Mouse (Mus musculus) layer of hippocampus, adult 18-20 months (tissue): ENCODE results near the gene Nhlh1. TPM values are rescaled to one million over a fixed set of nuclear protein-coding genes. Genes with fewer than 3 reads are reported as not detected.

ENCODE experiments used
- DNase-seq, 2 experiments: peaks; one replicate each; pipeline ENCODE4 v3.0.0; 2022; ENCODE audit warnings: low spot score in 2 of 2
- total RNA-seq, 2 experiments: library from RNA; stranded (reverse); gene quantifications; 2 replicates each; pipeline ENCODE4 v1.2.3; 2021

Gene Nhlh1
- total RNA-seq, 2 experiments from 2014 or later: 0.68 to 1.1 TPM

GRCm38 (mm10) chr1:172017517-172018070, 39.8 kb downstream of the Nhlh1 start:
- no peak for DNase-seq

GRCm38 (mm10) chr1:172016660-172017516, 40.5 kb downstream of the Nhlh1 start:
- DNase-seq: no peak

- DNase-seq: no peak
Observed at GRCm38 (mm10) chr1:172016031-172016430, 41.3 kb downstream of the Nhlh1 start.

- no peak for DNase-seq
Observed at GRCm38 (mm10) chr1:172015312-172015939, 41.9 kb downstream of the Nhlh1 start.

- DNase-seq: no peak
Observed at GRCm38 (mm10) chr1:172014771-172015170, 42.6 kb downstream of the Nhlh1 start.

GRCm38 (mm10) chr1:172012030-172012429, 45.3 kb downstream of the Nhlh1 start:
- peak; percentile 45 to 82 for DNase-seq

GRCm38 (mm10) chr1:172010042-172010824, 47.1 kb downstream of the Nhlh1 start:
- no peak for DNase-seq

- DNase-seq: no peak
Observed at GRCm38 (mm10) chr1:172009406-172009805, 48.0 kb downstream of the Nhlh1 start.

GRCm38 (mm10) chr1:172008351-172008750, 49.0 kb downstream of the Nhlh1 start:
- DNase-seq: no peak

GRCm38 (mm10) chr1:172007761-172008160, 49.6 kb downstream of the Nhlh1 start:
- DNase-seq: no peak

Other genes starting within 250 kb of the Nhlh1 start
- gene Cd84, start 217.9 kb downstream of the Nhlh1 start, total RNA-seq: 1 to 10 TPM; 2.2 to 2.5 TPM
- not detected for gene Gm10521, start 161.9 kb downstream of the Nhlh1 start, total RNA-seq
- not detected for gene Slamf6, start 140.1 kb downstream of the Nhlh1 start, total RNA-seq
- gene Vangl2, start 29.1 kb downstream of the Nhlh1 start, total RNA-seq: 10 to 100 TPM; 13.4 to 13.6 TPM
- 100 to 1,000 TPM; 141 to 146 TPM for gene Copa, start 25.0 kb upstream of the Nhlh1 start, total RNA-seq
- gene Ncstn, start 25.2 kb upstream of the Nhlh1 start, total RNA-seq: 10 to 100 TPM; 54.5 to 55.3 TPM
- 10 to 100 TPM; 84.4 to 84.5 TPM for gene Pex19, start 69.2 kb upstream of the Nhlh1 start, total RNA-seq
- 100 to 1,000 TPM; 111 to 115 TPM for gene Dcaf8, start 90.5 kb upstream of the Nhlh1 start, total RNA-seq
- gene Pea15a, start 149.2 kb upstream of the Nhlh1 start, total RNA-seq: 100 to 1,000 TPM; 445 to 478 TPM
- gene Casq1, start 162.3 kb upstream of the Nhlh1 start, total RNA-seq: under 1 TPM; 0.54 to 0.71 TPM
- gene Atp1a4, start 200.8 kb upstream of the Nhlh1 start, total RNA-seq: not detected
- 100 to 1,000 TPM; 262 to 286 TPM for gene Igsf8, start 204.1 kb upstream of the Nhlh1 start, total RNA-seq
- 100 to 1,000 TPM; 555 to 598 TPM for gene Atp1a2, start 240.5 kb upstream of the Nhlh1 start, total RNA-seq